Mouse (Mus musculus) layer of hippocampus, adult 18-20 months (tissue): Measurements from ENCODE around the gene Cby3. TPM values are rescaled to one million over a fixed set of nuclear protein-coding genes. Genes with fewer than 3 reads are reported as not detected.
"Not testable (repeated sequence)": the region's sequence is repeated elsewhere in the genome, so short reads cannot be mapped to it uniquely, and the experiment has no call there.

Source experiments
- DNase-seq, 2 experiments: peaks; one replicate each; pipeline ENCODE4 v3.0.0; 2022; ENCODE audit warnings: low spot score in 2 of 2
- total RNA-seq, 2 experiments: library from RNA; stranded (reverse); gene quantifications; 2 replicates each; pipeline ENCODE4 v1.2.3; 2021

Gene Cby3
- total RNA-seq, 2 experiments from 2014 or later: not detected

- not testable (repeated sequence) for DNase-seq
These were observed 7.0 kb downstream of the Cby3 start for GRCm38 (mm10) chr11:50361282-50361681.

GRCm38 (mm10) chr11:50364548-50364947 is 10.3 kb downstream of the Cby3 start:
- DNase-seq: peak; percentile 47 to 93

GRCm38 (mm10) chr11:50365322-50365721 is 11.1 kb downstream of the Cby3 start:
- no peak for DNase-seq

GRCm38 (mm10) chr11:50367531-50367930 is 13.3 kb downstream of the Cby3 start:
- no peak for DNase-seq

- DNase-seq: no peak
These were observed 15.2 kb downstream of the Cby3 start for GRCm38 (mm10) chr11:50369360-50369911.

GRCm38 (mm10) chr11:50370969-50371368 is 16.7 kb downstream of the Cby3 start:
- no peak for DNase-seq

- peak in 1 of 2 experiments; percentile 57 for DNase-seq
These were observed 17.2 kb downstream of the Cby3 start for GRCm38 (mm10) chr11:50371399-50371841.

- no peak for DNase-seq
These were observed 17.6 kb downstream of the Cby3 start for GRCm38 (mm10) chr11:50371911-50372310.

GRCm38 (mm10) chr11:50373086-50373485 is 18.8 kb downstream of the Cby3 start:
- no peak for DNase-seq

- no peak for DNase-seq
These were observed 19.4 kb downstream of the Cby3 start for GRCm38 (mm10) chr11:50373621-50374020.

- DNase-seq: no peak
These were observed 20.2 kb downstream of the Cby3 start for GRCm38 (mm10) chr11:50374286-50375015.

- no peak for DNase-seq
These were observed 21.2 kb downstream of the Cby3 start for GRCm38 (mm10) chr11:50375421-50375820.

- no peak for DNase-seq
These were observed 22.0 kb downstream of the Cby3 start for GRCm38 (mm10) chr11:50376156-50376790.

GRCm38 (mm10) chr11:50376911-50377891 is 22.9 kb downstream of the Cby3 start, which contains the start of gene Hnrnph1:
TSS of gene Hnrnph1 (plus strand) at chr11:50376990.
- DNase-seq: peak; percentile 98 to 99

- peak; percentile 73 to 86 for DNase-seq
These were observed 23.8 kb downstream of the Cby3 start for GRCm38 (mm10) chr11:50377892-50378684.

- no peak for DNase-seq
These were observed 24.9 kb downstream of the Cby3 start for GRCm38 (mm10) chr11:50379023-50379752.

- no peak for DNase-seq
These were observed 27.0 kb downstream of the Cby3 start for GRCm38 (mm10) chr11:50381311-50381710.

- no peak for DNase-seq
These were observed 33.0 kb downstream of the Cby3 start for GRCm38 (mm10) chr11:50387167-50387679.

- DNase-seq: no peak
These were observed 33.4 kb downstream of the Cby3 start for GRCm38 (mm10) chr11:50387697-50388096.
